Mouse (Mus musculus): ENCODE measurements at regions not wholly inside any gene's neighbourhood (a gene's known extent, or its start where the extent isn't known, plus 50 kb on each side); places are given as distances from the start of the nearest gene placed in this dataset.

DNA sequence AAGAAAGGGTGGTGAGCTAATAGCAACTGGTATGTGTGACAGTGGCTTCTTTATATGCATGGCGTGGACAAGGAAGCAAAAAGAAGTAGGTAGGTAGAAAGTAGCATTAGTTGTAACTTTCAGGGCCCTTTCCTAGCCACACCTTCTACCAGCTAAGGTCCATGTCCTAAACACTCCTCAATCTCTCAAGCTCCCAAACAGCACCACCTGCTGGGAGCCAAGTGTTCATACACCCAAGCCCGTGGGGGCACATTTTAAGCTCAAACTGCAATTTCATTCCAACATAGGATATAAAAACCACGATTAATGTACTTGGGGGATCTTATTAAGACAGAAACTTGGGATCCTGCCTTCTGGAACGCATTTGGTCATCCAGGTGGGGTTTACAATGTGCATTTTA is 141.6 kb upstream of the Cox10 start:
- no peak for DNase-seq

DNA sequence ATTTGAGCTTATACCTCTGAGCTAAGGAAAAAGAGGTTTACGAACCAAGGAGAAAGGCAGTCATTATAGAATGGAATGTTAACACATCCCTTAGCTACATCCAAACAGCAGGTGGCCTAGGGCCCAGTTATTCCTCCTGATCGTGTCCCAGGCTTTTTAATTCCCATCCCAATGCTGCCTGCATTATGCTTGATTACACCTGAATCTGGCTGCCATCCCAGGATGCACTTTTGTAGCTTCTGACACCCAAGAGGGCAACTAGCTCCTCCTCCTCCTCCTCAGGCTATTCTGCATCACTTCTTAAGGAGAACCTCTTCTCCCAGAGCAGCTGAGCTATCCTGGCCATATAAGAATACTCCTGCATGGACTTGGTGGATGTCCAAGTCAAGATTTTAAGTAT is 137.9 kb upstream of the Cox10 start:
- DNase-seq = no peak

DNA sequence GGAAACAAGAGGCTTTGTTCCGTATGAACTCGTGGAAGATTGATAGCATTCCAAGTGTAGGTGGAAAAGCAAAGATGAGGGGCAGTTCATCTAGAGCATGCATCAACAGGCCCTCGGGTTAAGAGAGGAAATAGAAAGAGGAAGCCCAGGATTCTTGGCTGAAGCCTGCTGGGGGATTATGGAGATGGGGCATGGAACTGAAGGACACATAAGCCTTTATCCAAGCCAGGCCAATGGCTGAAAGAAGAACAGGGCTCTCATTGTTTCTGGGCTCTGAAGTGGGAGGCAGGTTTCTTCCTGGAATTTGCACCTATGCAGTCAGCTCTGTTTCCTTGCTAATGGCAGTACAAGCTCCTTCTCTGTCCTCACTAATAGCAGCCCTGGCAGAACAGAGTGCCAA is 131.6 kb upstream of the Cox10 start:
- DNase-seq = no peak

DNA sequence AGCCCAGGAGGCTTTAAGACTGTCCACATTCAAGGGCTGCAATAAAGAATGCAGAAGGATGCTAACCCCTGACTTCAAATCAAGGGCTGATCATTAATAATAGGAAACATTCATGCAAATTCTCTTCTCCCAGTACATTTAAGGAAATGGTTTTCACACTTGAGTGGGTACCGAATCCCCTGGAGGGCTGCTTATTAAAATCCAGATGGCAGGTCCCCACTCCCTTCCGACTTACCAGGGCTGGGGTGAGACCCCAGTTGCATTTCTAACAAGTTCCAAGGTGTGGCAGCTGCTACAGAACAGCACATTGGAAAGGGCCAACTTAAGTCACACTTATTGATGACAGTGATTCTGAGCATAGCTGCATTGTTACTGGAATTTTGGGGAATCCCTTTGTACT is 129.0 kb upstream of the Cox10 start:
- no peak for DNase-seq

DNA sequence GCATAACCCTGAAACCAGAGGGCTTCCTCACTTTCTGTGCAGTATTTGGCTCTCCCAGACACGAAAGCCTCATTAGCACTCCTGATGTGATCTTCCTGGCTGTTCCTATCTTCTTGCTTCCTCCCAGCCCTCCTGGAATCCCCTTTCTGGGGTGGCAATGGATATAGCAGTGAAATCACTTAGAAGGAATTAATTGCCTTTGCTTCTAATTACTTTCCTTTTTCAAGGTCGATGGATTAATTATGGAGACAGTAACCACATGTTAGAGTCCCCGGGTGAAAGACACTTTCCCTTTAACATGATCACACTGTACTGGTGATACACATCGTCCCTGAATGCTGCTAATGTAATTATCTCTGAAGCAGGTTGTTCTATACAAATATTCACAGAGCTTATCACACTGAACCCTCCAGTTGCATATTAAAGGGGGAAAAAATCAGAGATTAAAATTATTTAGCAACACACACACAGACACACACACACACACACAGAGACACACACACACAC is 128.1 kb upstream of the Cox10 start:
- DNase-seq = no peak

DNA sequence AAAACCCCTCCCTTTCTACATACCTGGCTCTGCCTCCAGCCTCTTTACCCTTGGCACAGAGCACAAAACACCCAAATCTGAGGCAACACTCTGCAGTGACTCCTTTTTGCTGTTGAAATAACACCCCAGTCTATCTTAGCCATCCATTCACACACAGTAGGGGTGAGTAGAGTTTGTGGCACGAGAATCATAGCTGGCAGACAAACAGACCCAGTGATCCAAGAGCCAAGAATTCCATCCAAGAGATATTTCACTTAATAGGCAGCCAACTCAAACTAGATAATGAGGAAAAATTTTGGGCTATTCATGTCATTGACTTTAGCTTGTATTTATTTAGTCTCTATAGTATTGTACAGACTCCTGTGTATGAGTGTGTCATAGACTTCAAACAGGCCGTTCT is 126.9 kb upstream of the Cox10 start:
- DNase-seq = no peak

DNA sequence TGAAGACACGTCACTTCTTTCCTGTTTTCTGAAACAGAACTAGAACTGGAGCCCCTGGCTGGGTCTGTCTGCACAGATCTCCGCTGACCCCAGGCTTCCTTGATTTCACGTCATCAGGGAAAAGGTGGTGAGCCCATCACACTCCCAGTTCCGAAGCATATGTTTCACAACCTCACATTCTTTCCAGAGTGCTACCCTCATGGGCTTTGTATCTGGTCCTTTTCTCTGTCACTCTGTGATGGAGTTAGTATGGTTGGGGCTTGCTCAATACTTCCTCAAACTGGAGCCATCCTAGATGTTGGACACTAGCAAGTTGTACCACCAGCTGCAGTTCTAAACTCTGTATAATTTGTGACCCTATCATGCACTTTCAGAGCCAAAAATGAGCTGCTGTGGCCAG is 125.8 kb upstream of the Cox10 start:
- no peak for DNase-seq

DNA sequence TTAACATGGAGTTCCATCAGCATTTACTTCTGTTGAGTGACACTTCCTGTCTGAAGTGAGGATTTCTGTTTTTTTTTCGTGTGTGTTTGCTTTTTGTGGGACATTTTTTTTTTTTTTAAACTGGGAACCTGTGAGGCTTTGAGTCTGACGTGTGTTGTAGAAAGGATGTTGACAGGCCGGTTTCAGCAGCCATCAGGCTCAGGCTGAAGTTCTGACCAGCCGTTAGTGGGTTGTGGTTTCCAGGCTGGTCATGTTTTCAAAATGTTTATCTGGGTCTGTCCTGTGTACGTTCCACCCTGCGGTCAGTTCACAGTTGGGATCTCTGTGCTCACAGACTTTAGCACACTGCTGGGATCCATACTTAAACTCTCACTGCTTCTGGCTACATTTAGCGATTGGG is 125.0 kb upstream of the Cox10 start:
- no peak for DNase-seq

DNA sequence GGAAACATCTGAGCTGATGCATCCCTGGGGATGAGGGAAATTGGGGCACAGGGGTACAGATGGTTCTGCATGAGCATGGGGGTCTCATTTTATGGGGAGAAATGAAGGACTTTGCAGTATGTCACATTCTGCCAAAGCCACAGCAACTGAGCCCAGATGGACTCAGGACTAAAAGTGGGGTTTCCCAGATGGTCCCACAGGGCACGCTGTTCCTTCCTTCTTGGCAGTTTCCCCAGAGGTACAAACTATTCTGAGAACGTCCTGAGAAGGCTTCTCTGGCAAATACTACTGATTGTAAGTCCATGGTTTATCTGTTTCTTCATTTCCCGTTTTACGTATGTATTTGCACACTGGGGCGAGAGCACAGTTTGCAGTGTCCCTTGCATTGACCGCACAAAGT is 121.6 kb upstream of the Cox10 start:
- DNase-seq = no peak

DNA sequence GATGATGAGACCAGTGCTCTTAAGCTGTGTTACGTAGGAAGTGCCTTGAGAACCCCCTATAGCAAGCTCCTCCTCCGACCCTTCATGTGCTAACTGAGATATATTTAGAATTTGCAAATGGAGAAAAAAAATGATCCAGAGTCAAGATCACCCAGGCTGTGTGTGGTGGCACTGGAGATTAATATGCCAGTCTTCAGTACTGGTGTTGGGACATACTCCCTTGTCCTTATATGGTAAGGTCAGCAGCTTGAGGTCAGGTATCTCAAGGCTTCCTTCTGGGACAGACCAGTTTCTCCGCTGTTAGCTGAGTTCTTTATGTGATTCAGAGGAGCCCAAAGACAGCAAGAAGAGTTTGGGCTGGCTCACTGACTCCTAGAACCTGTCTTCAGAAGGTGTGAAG is 116.0 kb upstream of the Cox10 start:
- no peak for DNase-seq

DNA sequence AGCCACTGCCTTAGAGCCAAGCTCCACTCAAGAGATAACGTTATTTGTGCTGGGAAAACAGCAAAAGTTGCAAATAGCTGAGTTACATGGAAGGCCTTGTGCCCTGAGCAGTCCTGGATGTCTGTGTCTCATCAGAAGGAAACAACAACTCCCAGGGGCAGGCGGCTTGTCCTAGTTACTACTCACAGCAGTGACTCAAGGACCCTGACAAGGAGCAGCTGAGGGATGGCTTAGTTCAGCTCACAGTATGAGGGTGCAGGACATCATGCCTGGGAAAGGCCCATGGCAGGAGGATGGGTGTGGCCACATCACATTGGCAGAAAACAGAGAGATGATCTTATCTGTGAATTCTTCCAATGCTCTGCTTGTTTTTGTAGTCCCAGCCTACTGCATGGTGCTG is 109.4 kb upstream of the Cox10 start:
- DNase-seq = no peak

DNA sequence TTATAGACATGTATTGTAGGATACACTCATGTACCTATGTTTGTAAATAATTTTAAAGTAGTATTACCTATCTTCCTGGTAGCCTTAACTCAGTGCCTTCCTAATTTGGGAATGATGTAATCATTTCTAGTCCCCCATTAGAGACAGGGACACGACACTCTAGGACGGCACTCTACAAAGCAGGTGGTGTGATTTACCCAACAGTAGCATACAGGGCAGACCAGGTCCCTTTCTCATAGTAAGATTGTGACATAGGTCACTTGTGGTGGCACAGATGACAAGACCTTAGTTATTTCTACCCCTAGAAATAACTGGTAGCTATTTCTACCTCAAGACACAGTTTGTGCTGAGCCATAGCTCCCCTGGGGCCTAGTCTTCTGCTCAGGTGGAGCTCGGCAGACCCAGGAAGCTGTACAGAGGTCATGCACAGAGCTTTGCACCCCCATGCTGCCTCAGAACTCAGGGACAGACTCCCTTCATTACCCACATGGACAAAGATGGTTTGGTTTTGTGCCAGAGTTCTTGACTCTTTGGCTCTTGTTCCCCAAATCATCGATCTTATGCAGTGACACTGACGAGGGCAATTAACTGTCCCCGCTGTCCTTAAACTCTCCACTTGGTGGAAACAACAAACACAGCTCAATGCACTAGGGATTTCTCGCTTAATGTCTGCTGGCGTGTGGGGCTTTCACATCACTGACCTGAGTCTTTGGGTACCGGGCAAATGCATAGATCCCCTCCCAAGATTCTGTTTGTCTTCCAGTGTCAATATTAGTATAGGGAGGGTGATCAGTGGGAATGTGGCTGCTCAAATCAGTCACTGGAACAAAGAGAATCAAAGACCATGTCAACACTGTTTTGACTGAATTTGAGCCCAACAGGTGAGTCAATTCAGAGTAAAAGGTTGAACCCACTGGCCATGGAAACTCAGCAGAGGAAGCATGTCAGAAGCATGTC is 108.5 kb upstream of the Cox10 start:
- no peak for DNase-seq

DNA sequence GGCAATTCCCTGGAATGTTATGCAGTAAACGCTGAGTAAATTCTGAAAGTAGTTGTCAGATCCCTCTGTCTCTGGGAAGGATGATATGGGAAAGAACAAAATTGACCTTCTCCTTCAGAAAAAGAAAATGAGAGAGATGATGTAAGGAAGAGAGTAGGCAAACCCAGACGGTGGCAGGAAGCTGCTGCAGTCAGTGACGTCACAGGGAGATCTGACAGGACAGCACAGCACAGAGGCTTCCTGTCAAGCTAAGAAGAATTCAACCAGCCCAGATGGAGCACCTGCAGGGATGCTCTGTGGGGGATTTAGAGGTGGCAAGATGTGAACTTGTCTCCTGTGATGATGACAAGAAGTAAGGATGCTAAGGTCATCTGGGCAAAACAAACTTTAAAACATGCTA is 107.7 kb upstream of the Cox10 start:
- no peak for DNase-seq

DNA sequence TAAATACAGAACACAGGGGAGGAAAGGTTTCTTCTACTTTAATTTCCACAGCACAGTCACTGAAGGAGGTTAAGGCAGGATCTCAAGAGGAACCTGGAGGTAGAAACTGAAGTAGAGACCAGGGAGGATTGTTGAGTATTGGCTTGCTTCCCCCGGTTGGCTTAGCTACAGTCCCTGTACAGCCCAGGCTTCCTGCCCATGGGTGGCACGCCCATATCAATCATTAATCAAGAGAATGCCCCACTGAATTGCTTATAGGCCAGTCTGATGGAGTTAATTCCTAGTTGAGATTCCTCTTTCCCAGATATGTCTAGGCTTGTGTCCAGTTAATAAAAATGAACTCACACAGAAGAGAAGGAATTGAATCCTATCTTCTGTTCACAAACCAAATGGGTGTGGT is 107.3 kb upstream of the Cox10 start:
- peak; percentile 3 to 13 for DNase-seq

DNA sequence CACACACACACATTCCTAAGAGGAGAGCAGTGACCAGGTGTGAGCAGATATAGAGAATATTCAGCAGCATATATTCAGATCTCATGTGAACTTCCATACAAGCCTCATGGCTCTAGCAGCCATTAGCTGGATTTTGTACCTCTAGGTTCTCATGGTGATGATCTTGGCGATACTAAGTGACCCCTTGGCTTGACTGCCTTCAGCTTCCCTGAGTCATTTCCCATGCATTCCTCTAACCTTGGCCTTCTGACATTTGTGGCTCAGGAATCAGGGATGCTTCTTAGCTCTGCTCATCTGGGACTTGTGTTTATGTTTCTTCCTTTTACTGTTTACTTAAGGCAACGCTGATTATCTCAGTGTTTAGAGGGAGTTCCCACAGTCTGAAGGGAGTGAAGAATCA is 100.8 kb upstream of the Cox10 start:
- DNase-seq = no peak

DNA sequence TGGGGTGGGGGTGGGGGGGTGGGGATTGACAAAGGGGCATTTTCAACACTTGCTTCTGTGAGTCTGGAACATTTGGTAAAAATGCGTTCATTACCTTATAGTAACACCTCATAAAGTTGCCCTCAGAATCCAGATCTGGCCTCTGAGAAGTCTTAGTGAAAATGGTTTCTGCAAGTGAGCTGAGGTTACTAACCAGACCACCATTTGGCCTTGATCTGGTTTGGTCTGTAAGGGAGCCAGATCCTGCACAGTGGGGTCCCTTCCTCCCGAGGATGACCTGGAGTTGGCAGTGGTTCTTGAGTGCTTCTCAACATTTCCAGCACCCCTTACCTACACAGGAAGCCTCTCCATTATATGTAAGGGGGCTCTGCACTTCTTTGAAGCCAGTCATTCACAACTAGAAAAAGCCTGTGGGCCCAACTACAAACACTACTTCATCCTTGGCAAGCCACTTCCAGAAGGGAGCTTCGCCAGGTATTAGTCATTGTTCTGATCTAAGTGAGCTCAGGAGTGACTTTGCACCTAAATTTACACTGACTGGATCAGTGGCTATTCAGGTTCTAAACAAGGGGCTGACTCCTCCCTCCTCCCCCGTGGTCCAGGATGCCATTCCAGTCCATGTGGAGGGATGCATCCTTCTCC is 94.3 kb upstream of the Cox10 start:
- no peak for DNase-seq

DNA sequence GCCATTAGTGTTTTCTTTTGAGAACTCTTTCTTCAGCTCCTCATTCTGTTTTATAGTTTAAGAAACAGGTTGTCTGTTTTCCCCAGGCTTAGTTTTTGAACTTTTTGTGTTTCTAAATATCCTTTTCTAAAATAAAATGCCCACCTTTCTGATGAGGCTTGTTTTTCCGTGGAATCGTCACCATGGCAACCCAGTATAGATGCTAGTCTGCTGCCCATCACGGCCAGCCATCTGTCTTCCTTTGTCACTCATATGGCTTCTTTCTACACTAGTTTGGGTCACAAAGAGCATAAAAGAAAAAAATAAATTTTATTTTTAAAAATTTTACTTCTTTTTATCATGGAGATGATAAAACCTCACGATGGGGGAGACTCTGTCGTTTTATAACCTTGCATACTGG is 93.7 kb upstream of the Cox10 start:
- DNase-seq = no peak

DNA sequence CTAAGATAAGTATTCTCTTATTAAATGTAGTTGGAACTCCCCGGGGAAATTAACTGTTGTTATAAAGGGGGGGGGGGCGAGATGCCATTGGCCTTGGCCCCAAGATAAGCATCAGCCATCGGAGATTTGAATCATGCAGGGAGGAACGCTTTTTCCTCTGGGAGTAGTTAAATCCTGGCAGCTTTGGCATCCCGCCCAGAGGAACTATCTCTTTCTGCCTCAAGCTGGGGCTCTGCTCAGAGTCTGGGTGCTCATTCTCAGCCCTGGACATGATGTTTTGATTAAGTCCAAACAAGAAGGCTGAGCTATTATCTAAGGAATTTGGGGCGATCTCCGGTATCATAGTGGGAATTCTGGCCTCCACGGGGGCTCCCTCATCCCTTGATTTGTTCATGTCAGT is 89.4 kb upstream of the Cox10 start:
- peak; percentile 2 to 6 for DNase-seq

DNA sequence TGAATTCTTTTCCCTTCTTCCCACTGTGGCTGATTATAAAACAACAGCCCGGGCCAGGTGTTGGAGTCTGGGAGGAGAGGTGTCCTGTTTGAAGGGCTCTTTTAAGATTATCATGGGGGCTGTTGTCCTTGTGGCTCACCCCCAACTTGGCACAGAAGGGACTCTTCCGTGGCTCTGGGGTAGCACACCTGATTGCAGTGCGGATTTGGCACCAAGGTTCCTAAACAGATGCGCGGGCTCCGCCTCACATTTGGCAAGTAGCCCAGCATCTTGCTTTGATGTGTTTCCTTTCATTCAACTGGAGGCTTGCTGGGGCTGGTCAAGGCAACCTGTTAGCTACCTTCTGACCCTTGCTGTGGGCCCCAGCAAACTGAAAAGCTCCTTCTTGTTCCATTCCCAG is 85.5 kb upstream of the Cox10 start:
- no peak for DNase-seq

DNA sequence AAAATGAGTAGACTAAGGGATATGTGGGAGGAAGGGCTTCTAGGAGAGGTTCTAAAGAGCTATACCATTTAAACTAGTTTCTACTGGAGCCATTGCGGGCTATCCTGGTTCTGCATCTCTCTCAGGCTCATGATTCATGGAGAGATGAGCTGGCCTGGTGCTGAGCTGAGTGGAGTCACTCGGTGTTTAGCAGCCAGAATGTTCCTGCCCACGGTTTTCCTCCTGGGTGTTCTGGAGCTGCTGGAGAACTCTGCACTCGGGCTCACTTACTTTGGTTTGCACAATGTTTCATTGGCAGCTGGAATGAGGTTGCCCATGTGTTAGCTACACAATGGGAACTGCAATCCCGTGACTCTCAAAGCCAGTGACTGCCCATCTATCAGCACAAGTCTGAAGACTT is 79.0 kb upstream of the Cox10 start:
- no peak for DNase-seq

DNA sequence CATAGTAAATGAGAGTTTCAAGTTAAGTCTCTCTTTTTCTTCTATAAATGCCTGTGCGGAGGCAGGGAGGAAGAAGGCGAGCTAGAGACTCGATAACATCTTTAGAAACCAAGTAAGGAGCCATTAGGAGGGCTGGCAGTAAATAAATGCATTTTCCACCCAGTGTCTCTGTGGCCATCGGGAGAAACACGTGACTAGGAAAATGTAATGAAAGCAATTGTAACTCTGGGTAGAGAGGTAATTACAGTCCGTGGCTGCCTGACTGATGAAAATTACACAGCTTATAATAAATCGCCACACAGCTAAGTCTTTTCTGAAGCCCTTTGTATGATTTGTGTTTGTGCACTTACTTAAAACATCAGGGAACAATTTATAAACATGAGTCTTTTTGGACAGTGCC is 77.4 kb upstream of the Cox10 start:
- DNase-seq = no peak

DNA sequence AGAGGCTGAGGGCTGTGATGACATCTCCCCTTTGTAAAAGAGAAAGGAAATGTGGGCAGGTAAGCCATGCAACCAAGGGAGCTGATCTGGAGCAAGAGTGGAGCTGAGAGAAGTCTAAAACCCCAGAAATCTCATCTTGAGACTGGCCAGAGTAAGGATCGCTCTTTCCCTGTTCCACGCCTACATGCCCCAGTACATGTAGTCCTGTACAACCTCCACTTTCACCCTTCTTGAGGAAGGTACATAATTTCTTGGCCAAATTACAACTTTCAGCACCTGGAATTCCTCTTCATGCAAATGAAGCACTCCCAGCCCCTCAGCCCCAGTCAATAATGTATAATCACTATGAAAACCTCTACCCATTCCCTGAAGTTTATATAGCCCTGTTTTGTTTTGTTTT is 60.2 kb upstream of the Cox10 start:
- no peak for DNase-seq

DNA sequence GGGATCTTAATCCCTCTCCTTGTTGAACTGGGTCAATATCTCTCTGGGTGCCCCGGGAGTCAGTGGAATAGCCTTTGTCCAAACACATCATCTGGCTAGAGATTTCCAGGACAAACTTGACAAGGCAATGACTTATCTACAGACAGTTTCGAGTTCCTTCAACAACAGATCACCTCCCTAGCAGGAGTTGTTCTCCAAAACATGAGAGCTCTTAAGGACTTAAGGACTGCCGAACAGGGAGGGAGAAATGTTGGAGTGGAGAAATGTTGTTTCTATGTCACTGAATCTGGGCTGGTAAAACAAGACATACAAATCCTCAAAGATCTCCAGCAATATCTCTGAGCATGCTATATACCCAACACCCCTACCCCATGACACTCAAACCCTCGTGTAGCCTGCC is 59.7 kb upstream of the Cox10 start:
- no peak for DNase-seq

DNA sequence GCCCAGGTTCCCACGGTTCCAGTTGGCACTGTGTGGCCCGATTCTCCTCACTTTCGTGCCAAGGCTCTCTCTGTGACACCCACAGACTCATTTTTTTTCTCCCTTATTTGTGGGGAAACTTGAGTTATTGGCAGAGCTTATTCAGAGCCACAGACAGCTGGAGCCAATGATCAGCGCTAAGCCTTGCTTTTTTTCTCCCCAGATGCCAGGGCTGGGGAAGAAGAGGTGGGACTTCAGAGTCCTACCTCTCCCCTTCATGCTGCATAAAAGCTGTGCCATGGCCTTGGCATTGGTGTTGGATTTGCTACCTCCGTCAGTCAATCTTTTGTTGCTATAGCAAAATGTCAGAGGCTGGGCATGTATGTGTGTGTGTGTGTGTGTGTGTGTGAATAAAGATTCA is 56.5 kb upstream of the Cox10 start:
- no peak for DNase-seq

DNA sequence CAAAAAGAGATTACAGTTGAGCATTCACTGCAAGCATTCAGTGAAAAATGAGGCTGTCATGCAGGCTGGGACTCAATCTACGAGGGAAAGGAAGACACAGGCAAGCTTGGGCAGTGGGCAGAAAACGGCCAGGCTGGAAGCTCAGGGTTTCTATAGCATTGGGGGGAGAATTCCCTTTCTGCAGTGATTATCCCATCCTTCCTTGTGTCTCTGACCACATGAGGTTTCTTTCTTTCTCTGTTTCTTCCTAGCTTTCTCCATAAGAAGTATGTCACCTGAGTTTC is 56.0 kb upstream of the Cox10 start:
- DNase-seq = no peak

All from kidney, adult 8-10 months (tissue).